Mouse (Mus musculus): Measurements from ENCODE around the gene S100a6. TPM values are rescaled to one million over a fixed set of nuclear protein-coding genes. Genes with fewer than 3 reads are reported as not detected.

Gene S100a6
- total and polyA plus RNA-seq, 2 experiments from 2014 or later, result 12.9 to 59.0 TPM

DNA sequence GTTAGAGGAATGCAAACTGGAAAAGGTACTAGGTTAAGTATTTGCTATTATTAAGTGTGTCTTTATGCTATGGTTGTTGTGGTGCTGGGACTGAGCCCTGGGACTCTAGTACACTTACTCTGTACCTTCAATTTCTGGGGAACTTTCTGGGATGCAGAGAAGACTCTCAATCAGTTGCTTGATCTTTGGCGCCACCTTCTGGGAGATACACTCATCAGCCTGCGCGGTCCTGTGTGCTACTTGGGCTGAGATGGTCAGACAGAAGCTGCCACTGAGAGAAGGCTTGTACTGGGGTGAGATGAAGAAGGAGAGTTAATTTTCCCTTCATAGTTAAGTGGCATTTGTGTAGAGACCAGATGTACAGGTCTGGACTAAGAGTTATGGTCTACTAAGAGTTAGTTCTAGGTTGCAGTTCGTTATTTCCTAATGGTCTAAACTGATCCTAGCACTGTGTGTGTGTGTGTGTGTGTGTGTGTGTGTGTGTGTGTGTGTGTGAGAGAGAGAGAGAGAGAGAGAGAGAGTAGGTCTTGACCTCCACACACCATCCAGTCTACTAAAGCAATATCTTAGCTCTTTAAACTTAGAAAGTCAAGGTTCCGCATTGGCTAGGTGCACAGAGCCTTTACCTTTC, 40.3 kb downstream of the S100a6 start:
- Histone ChIP-seq H3K27ac (no peak overlapping the region), H3K9ac (replicated peaks; ENCODE audit: low read length) (no peak overlapping the region), H3K4me3 (ENCODE audit: low read length) (no peak overlapping the region), H3K4me1 (ENCODE audit: insufficient read depth, low read length) (no peaks in the 10 kb centered on the region), H3K9me3 (ENCODE audit: low read length) (no peaks in the 10 kb centered on the region), H3K36me3 (ENCODE audit: insufficient read depth, low read length) (no peaks in the 10 kb centered on the region), H3K27me3 (ENCODE audit: insufficient read depth, low read length) (no peaks in the 10 kb centered on the region), H3K4me2 (ENCODE audit: low read depth, low read length) (no peak overlapping the region)
- peak; percentile 87 for TF ChIP-seq CTCF (IDR thresholded peaks at IDR 0.05; ENCODE audit: low read depth)
- 34% methylated on average over 5 of the region's 5 CpGs for WGBS
- ATAC-seq (peak; percentile 89), DNase-seq (ENCODE audit: low spot score) (peak; percentile 91)

DNA sequence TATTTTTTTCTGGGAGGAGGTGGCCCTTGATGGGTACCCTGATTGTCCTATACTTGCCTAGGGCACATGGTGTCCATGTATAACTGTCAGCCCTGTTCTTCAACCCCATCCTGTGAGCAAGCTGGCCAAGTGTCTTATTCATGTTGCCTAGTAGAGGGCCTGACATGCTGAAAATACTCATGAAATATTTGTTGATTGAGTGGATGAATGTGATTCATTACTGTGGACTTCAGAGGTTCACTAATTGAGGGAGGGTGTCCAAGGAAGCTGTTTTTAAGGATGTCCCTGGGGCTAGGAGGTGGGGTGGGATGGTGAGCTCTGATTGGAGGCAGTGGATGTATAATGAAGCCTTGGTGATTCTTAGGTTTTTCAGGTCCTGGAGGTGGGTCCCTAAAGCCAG, 41.0 kb downstream of the S100a6 start, which contains the start of gene S100a7a:
S100a7a (plus strand) TSS at position 301 of the 400 bp plus-strand sequence.
- no peak for TF ChIP-seq CTCF (IDR thresholded peaks at IDR 0.05; ENCODE audit: low read depth)
- no peaks in the 10 kb centered on the region for H3K27me3 ChIP-seq (ENCODE audit: insufficient read depth, low read length)
- H3K9ac ChIP-seq (replicated peaks; ENCODE audit: low read length), result no peak within 1 kb of the TSS
- DNase-seq (ENCODE audit: low spot score), result no peak
- no peak within 1 kb of the TSS for H3K4me2 ChIP-seq (ENCODE audit: low read depth, low read length)
- H3K4me1 ChIP-seq (ENCODE audit: insufficient read depth, low read length), result no peaks in the 10 kb centered on the region
- no peak within 1 kb of the TSS for H3K4me3 ChIP-seq (ENCODE audit: low read length)
- H3K9me3 ChIP-seq (ENCODE audit: low read length), result no peaks in the 10 kb centered on the region
- H3K27ac ChIP-seq, result no peak within 1 kb of the TSS
- H3K36me3 ChIP-seq (ENCODE audit: insufficient read depth, low read length), result no peaks in the 10 kb centered on the region
- ATAC-seq, result no peak

DNA sequence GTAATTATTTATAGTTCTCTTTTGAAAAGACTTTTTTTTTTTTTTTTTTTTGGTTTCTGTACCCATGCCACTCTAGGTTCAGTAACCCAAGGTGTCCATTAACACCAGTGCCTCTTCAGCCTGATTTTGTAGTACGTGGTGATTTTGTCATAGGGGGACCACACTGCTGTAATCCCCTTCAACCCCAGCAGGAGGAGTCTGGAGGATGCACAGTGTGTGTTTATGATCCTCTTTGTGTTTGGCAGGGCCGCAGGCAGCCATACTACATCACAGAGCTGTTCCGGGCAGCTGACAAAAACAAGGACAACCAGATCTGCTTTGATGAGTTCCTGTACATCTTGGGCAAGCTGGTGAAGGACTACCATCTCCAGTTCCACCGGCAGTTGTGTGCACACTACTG, 44.7 kb downstream of the S100a6 start:
- Histone ChIP-seq H3K9me3 (ENCODE audit: low read length) (no peaks in the 10 kb centered on the region), H3K9ac (replicated peaks; ENCODE audit: low read length) (no peak overlapping the region), H3K27me3 (ENCODE audit: insufficient read depth, low read length) (no peaks in the 10 kb centered on the region), H3K27ac (no peak overlapping the region), H3K4me3 (ENCODE audit: low read length) (no peak overlapping the region), H3K36me3 (ENCODE audit: insufficient read depth, low read length) (no peaks in the 10 kb centered on the region), H3K4me2 (ENCODE audit: low read depth, low read length) (no peak overlapping the region), H3K4me1 (ENCODE audit: insufficient read depth, low read length) (no peaks in the 10 kb centered on the region)
- no peak for DNase-seq (ENCODE audit: low spot score)
- WGBS, result 84% methylated on average over 4 of the region's 4 CpGs
- no peak for ATAC-seq
- TF ChIP-seq CTCF (IDR thresholded peaks at IDR 0.05; ENCODE audit: low read depth), result peak; percentile 42

DNA sequence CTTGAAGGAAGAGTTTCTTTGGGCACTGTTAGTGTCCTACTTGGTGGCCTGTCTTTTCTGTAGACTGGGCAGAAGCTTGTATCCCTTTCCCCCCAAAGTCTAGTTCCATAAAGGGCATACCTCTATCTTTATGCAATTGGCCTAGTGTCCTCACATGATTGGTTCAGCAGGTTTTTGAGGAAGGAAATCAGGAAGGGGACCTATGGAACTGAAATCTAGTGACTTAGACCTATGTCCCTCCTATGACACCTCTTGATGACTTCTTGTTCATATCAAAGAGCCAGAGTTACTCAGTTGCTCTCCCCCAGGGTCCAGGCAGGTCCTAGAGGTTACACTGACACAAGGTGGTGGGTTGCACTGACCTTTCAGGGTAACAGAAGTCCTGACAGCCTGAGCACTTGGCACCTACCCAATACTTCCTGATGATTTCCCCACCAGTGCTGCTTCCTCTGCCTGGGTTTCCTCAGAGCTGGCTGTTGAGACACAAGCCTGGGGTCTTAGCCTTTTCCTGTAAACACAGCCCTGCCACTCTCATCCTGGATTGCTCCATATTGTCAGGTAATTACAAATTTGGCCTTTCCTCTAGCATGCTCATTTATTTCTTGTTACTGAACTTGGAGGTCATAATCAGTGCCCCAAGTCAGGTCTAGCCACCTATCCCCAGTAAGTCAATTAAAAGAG, 46.8 kb downstream of the S100a6 start:
- H3K4me1 ChIP-seq (ENCODE audit: insufficient read depth, low read length), result no peaks in the 10 kb centered on the region
- no peak for TF ChIP-seq CTCF (IDR thresholded peaks at IDR 0.05; ENCODE audit: low read depth)
- no peak for ATAC-seq
- H3K27me3 ChIP-seq (ENCODE audit: insufficient read depth, low read length), result no peaks in the 10 kb centered on the region
- DNase-seq (ENCODE audit: low spot score), result no peak
- H3K9ac ChIP-seq (replicated peaks; ENCODE audit: low read length), result no peak overlapping the region
- H3K4me2 ChIP-seq (ENCODE audit: low read depth, low read length), result no peak overlapping the region
- H3K36me3 ChIP-seq (ENCODE audit: insufficient read depth, low read length), result no peaks in the 10 kb centered on the region
- H3K9me3 ChIP-seq (ENCODE audit: low read length), result no peaks in the 10 kb centered on the region
- H3K4me3 ChIP-seq (ENCODE audit: low read length), result no peak overlapping the region
- no peak overlapping the region for H3K27ac ChIP-seq

DNA sequence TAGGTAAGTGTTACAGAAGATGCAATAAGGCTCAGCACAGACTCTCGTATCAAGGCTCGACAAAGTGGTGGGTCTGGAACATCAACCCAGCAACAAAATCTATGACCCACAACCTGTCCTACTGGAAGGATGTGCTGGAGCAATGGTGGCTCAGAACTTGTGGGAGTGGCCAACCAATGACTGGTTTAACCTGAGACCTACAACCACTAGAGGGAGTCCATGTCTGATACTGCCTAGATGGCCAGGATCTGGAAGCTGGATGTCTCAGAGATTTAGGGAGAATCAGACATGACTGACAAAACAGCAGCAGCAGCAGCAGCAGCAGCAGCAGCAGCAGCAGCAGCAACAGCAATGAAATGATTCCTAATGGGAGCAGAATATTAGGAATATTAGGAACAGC, 51.5 kb downstream of the S100a6 start:
- Histone ChIP-seq H3K4me1 (ENCODE audit: insufficient read depth, low read length) (no peaks in the 10 kb centered on the region), H3K9me3 (ENCODE audit: low read length) (no peaks in the 10 kb centered on the region), H3K27ac (no peak overlapping the region), H3K9ac (replicated peaks; ENCODE audit: low read length) (no peak overlapping the region), H3K4me3 (ENCODE audit: low read length) (no peak overlapping the region), H3K4me2 (ENCODE audit: low read depth, low read length) (no peak overlapping the region), H3K36me3 (ENCODE audit: insufficient read depth, low read length) (no peaks in the 10 kb centered on the region), H3K27me3 (ENCODE audit: insufficient read depth, low read length) (no peaks in the 10 kb centered on the region)
- ATAC-seq, result no peak
- 80% methylated on average over 2 of the region's 2 CpGs for WGBS
- peak; percentile 34; the same call in 1 of the 2 replicates for TF ChIP-seq CTCF (IDR thresholded peaks at IDR 0.05; ENCODE audit: low read depth)
- DNase-seq (ENCODE audit: low spot score), result peak; percentile 5

DNA sequence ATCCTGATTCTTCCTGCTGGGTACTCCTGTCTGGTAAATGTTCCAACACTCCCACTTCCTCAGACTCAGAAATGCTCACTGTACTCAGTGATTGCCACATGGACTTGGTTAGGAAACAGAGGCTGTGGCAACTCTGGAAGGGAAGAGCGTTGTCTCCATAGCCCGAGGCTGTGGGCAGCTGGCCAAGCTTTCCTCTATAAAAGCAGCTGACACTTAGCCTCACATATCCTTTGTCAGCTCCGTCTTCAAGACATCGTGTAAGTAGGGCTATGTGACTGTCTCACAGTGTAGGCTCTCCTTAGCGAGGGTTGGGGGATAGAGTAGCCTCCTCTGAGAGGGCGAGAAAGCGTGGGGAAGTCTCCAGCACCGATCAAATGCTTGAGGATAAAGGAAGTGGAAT, 56.2 kb downstream of the S100a6 start, which contains the start of gene S100a8:
S100a8 (plus strand) TSS at position 133 of the 400 bp plus-strand sequence.
- no peak for TF ChIP-seq CTCF (IDR thresholded peaks at IDR 0.05; ENCODE audit: low read depth)
- H3K4me3 ChIP-seq (ENCODE audit: low read length), result no peak within 1 kb of the TSS
- H3K27ac ChIP-seq, result no peak within 1 kb of the TSS
- whole genome bisulfite sequencing, result 61% methylated on average over 8 of the region's 8 CpGs
- H3K9ac ChIP-seq (replicated peaks; ENCODE audit: low read length), result no peak within 1 kb of the TSS
- H3K27me3 ChIP-seq (ENCODE audit: insufficient read depth, low read length), result no peaks in the 10 kb centered on the region
- H3K9me3 ChIP-seq (ENCODE audit: low read length), result no peaks in the 10 kb centered on the region
- H3K4me2 ChIP-seq (ENCODE audit: low read depth, low read length), result no peak within 1 kb of the TSS
- ATAC-seq (no peak), DNase-seq (ENCODE audit: low spot score) (peak; percentile 3)
- no peaks in the 10 kb centered on the region for H3K36me3 ChIP-seq (ENCODE audit: insufficient read depth, low read length)
- no peaks in the 10 kb centered on the region for H3K4me1 ChIP-seq (ENCODE audit: insufficient read depth, low read length)

Other genes starting within 250 kb of the S100a6 start
- gene Slc27a3, start 222.9 kb upstream of the S100a6 start, total RNA-seq (2014; rRNA removed), result 85.1 and 87.2 TPM in 2 replicates
- gene Slc27a3, start 222.9 kb upstream of the S100a6 start, polyA plus RNA-seq (2015; fragmentation: Nextera tagmentation; extraction: Ambion mirVana), result 28.3 and 30.3 TPM in 2 replicates
- 58.1 and 71.7 TPM in 2 replicates for gene Ints3, start 179.3 kb upstream of the S100a6 start, total RNA-seq (2014; rRNA removed)
- 19.9 and 20.4 TPM in 2 replicates for gene Ints3, start 179.3 kb upstream of the S100a6 start, polyA plus RNA-seq (2015; fragmentation: Nextera tagmentation; extraction: Ambion mirVana)
- gene Npr1, start 147.0 kb upstream of the S100a6 start, total RNA-seq (2014; rRNA removed), result 3.5 and 6.2 TPM in 2 replicates
- gene Npr1, start 147.0 kb upstream of the S100a6 start, polyA plus RNA-seq (2015; fragmentation: Nextera tagmentation; extraction: Ambion mirVana), result 2.8 TPM in 2 replicates
- 111 and 119 TPM in 2 replicates for gene Ilf2, start 136.8 kb upstream of the S100a6 start, total RNA-seq (2014; rRNA removed)
- 177 and 178 TPM in 2 replicates for gene Ilf2, start 136.8 kb upstream of the S100a6 start, polyA plus RNA-seq (2015; fragmentation: Nextera tagmentation; extraction: Ambion mirVana)
- gene Snapin, start 121.8 kb upstream of the S100a6 start, total RNA-seq (2014; rRNA removed), result 49.7 and 52.0 TPM in 2 replicates
- 102 and 106 TPM in 2 replicates for gene Snapin, start 121.8 kb upstream of the S100a6 start, polyA plus RNA-seq (2015; fragmentation: Nextera tagmentation; extraction: Ambion mirVana)
- 210 and 220 TPM in 2 replicates for gene Chtop, start 103.4 kb upstream of the S100a6 start, total RNA-seq (2014; rRNA removed)
- 162 and 165 TPM in 2 replicates for gene Chtop, start 103.4 kb upstream of the S100a6 start, polyA plus RNA-seq (2015; fragmentation: Nextera tagmentation; extraction: Ambion mirVana)
- 27.7 and 28.1 TPM in 2 replicates for gene S100a1, start 98.5 kb upstream of the S100a6 start, total RNA-seq (2014; rRNA removed)
- gene S100a1, start 98.5 kb upstream of the S100a6 start, polyA plus RNA-seq (2015; fragmentation: Nextera tagmentation; extraction: Ambion mirVana), result 88.9 and 93.6 TPM in 2 replicates
- 5.2 and 10.9 TPM in 2 replicates for gene S100a13, start 98.4 kb upstream of the S100a6 start, total RNA-seq (2014; rRNA removed)
- 37.9 and 41.4 TPM in 2 replicates for gene S100a13, start 98.4 kb upstream of the S100a6 start, polyA plus RNA-seq (2015; fragmentation: Nextera tagmentation; extraction: Ambion mirVana)
- not detected in 2 replicates for gene S100a14, start 86.0 kb upstream of the S100a6 start, total RNA-seq (2014; rRNA removed)
- gene S100a14, start 86.0 kb upstream of the S100a6 start, polyA plus RNA-seq (2015; fragmentation: Nextera tagmentation; extraction: Ambion mirVana), result 0.29 TPM in 1 of 2 replicates, not detected in the other
- gene S100a16, start 75.6 kb upstream of the S100a6 start, total RNA-seq (2014; rRNA removed), result 87.0 and 90.9 TPM in 2 replicates
- gene S100a16, start 75.6 kb upstream of the S100a6 start, polyA plus RNA-seq (2015; fragmentation: Nextera tagmentation; extraction: Ambion mirVana), result 103 and 115 TPM in 2 replicates
- 1.4 and 5.3 TPM in 2 replicates for gene S100a3, start 52.3 kb upstream of the S100a6 start, total RNA-seq (2014; rRNA removed)
- 1.9 and 2.1 TPM in 2 replicates for gene S100a3, start 52.3 kb upstream of the S100a6 start, polyA plus RNA-seq (2015; fragmentation: Nextera tagmentation; extraction: Ambion mirVana)
- not detected in 2 replicates for gene S100a2, start 22.6 kb upstream of the S100a6 start, total RNA-seq (2014; rRNA removed)
- not detected in 2 replicates for gene S100a2, start 22.6 kb upstream of the S100a6 start, polyA plus RNA-seq (2015; fragmentation: Nextera tagmentation; extraction: Ambion mirVana)
- not detected in 2 replicates for gene Gm42674, start 11.0 kb upstream of the S100a6 start, total RNA-seq (2014; rRNA removed)
- gene Gm42674, start 11.0 kb upstream of the S100a6 start, polyA plus RNA-seq (2015; fragmentation: Nextera tagmentation; extraction: Ambion mirVana), result not detected in 2 replicates
- gene S100a4, start 9.1 kb upstream of the S100a6 start, total RNA-seq (2014; rRNA removed), result 3.0 TPM in 1 of 2 replicates, not detected in the other
- gene S100a4, start 9.1 kb upstream of the S100a6 start, polyA plus RNA-seq (2015; fragmentation: Nextera tagmentation; extraction: Ambion mirVana), result 2.3 and 3.1 TPM in 2 replicates
- not detected in 2 replicates for gene S100a5, start 4.4 kb upstream of the S100a6 start, total RNA-seq (2014; rRNA removed)
- gene S100a5, start 4.4 kb upstream of the S100a6 start, polyA plus RNA-seq (2015; fragmentation: Nextera tagmentation; extraction: Ambion mirVana), result not detected in 2 replicates
- not detected in 2 replicates for gene S100a7a, start 41.1 kb downstream of the S100a6 start, total RNA-seq (2014; rRNA removed)
- gene S100a7a, start 41.1 kb downstream of the S100a6 start, polyA plus RNA-seq (2015; fragmentation: Nextera tagmentation; extraction: Ambion mirVana), result not detected in 2 replicates
- gene S100a8, start 56.1 kb downstream of the S100a6 start, total RNA-seq (2014; rRNA removed), result 1.0 TPM in 1 of 2 replicates, not detected in the other
- 6.3 and 6.7 TPM in 2 replicates for gene S100a8, start 56.1 kb downstream of the S100a6 start, polyA plus RNA-seq (2015; fragmentation: Nextera tagmentation; extraction: Ambion mirVana)
- gene S100a9, start 82.8 kb downstream of the S100a6 start, total RNA-seq (2014; rRNA removed), result 1.3 TPM in 1 of 2 replicates, not detected in the other
- 5.0 and 6.4 TPM in 2 replicates for gene S100a9, start 82.8 kb downstream of the S100a6 start, polyA plus RNA-seq (2015; fragmentation: Nextera tagmentation; extraction: Ambion mirVana)
- gene Pglyrp4, start 114.0 kb downstream of the S100a6 start, total RNA-seq (2014; rRNA removed), result not detected in 2 replicates
- gene Pglyrp4, start 114.0 kb downstream of the S100a6 start, polyA plus RNA-seq (2015; fragmentation: Nextera tagmentation; extraction: Ambion mirVana), result not detected in 2 replicates
- gene Gm5849, start 165.0 kb downstream of the S100a6 start, total RNA-seq (2014; rRNA removed), result not detected in 2 replicates
- gene Gm5849, start 165.0 kb downstream of the S100a6 start, polyA plus RNA-seq (2015; fragmentation: Nextera tagmentation; extraction: Ambion mirVana), result not detected in 2 replicates